Mouse (Mus musculus) layer of hippocampus, adult 18-20 months (tissue): ENCODE measurements around the gene F3. TPM values are rescaled to one million over a fixed set of nuclear protein-coding genes. Genes with fewer than 3 reads are reported as not detected.
A peak's percentile ranks its signal among the peaks of the same experiment; 100 is the strongest.
"Not testable (repeated sequence)": the region's sequence is repeated elsewhere in the genome, so short reads cannot be mapped to it uniquely, and the experiment has no call there.

ENCODE experiments used
- DNase-seq, 2 experiments: peaks; one replicate each; pipeline ENCODE4 v3.0.0; 2022; ENCODE audit warnings: low spot score in 2 of 2
- total RNA-seq, 2 experiments: library from RNA; stranded (reverse); gene quantifications; 2 replicates each; pipeline ENCODE4 v1.2.3; 2021

The F3 gene
- total RNA-seq, 2 experiments from 2014 or later = 53.9 to 71.9 TPM

DNA sequence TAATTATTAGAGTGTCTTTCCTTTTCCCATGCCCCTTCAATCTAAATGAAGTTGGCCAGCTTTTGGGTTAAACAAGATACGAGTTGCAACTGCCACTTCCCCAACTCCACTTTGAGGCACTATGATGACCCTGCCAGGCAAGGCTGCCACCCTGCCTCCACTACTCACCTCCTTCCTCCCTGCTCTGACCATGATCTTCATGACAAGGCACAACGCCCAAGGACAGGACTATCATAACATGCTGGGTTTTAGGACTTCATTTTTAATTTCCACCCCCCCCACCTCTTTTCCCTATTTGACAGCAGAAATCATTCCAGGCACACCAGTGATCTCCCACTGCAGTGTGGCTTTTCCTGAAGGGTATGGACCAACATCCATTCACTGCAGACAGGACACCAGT lies 14.6 kb downstream of the F3 start:
- DNase-seq = no peak

DNA sequence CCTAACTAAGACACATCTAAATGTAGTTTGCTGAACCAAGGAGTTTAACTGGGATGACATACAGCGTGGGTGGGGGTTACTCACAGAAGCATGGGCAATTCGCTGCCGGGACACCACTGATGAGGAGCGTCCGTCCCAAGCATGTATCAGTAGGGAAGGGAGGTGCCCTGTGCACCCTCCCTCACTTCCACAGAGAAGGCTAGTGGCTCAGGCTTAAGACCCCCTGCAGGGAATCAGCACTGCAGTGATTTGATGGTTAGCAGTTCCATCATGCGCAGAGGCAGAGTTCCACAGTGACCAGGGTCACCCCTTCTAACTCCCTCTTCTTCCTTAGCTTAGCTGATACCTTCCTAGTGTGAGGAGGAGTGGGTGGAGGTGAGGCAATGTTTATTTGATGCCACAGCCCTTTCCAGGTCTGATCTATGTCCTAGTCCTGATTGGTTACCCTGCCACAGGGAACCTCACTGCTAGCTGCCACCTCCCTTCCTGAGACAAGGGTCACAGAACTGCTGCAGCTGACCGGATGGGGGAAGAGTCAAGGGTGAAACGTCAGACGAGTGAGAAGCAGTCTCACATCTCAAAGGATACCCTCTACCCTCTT lies 15.5 kb downstream of the F3 start:
- DNase-seq = no peak

DNA sequence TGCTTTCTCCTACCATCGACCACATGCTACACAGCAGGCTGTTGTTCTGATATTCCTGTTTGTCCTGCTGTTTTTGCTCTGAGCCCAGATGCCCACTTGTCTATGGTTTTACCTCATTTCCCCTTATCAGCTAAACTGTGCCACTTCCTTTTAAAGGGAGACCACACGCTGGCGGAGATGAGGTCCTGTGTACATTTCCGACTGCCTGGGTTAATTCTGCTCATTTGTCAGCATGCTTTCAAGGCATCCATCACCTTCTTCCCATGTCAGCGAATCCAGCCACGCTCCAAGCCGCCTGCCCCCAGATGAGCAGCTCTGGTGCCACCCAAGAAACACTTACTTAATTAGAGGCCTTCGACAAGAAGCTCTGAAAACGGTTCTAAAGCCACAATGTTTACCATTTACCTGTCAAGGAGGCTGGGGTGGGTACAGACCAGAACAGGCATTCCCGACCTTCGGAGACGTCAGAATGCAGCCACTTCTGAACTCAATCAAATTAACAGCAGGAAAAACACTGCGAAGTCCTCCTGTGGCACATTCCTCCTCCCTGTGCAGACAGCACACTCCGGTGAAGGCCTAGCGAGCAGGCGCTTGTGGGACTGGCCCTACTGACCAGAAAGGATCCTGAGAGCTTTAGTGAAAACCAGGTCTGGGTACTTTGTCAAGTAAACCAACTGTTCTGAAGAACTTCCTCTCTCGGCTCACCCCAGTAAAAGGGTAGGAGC lies 16.3 kb downstream of the F3 start:
- DNase-seq = no peak

DNA sequence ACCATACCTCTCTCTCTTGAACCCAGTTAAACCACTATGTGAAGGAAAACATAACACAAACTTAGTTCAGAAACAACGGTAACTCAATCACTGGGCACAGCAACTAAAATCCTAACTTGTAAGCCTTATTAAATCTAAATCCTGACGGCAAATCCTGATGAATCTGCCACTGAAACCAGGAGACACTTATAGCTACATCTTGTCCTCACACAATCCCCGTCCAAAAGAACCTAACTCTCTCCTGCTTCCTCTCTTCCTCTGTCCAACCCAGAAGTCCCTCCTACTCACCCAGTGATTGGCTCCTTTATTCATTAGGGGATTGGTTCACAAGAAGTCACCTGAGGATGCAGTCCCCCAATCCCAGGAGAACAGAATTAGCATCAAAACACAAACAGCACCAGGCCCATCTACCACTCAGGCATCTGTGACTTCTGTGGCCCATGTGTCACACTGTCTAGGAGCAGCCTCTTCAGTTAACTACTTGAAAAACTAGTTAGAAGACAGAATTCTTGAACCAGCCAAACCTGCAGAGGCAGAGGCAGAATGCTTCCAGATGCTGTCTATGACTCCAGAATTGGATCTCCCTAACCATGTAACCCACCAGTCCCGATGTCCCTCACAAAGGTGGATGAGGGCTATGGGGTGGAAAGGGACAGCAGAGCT lies 18.0 kb downstream of the F3 start:
- DNase-seq = not testable (repeated sequence)

DNA sequence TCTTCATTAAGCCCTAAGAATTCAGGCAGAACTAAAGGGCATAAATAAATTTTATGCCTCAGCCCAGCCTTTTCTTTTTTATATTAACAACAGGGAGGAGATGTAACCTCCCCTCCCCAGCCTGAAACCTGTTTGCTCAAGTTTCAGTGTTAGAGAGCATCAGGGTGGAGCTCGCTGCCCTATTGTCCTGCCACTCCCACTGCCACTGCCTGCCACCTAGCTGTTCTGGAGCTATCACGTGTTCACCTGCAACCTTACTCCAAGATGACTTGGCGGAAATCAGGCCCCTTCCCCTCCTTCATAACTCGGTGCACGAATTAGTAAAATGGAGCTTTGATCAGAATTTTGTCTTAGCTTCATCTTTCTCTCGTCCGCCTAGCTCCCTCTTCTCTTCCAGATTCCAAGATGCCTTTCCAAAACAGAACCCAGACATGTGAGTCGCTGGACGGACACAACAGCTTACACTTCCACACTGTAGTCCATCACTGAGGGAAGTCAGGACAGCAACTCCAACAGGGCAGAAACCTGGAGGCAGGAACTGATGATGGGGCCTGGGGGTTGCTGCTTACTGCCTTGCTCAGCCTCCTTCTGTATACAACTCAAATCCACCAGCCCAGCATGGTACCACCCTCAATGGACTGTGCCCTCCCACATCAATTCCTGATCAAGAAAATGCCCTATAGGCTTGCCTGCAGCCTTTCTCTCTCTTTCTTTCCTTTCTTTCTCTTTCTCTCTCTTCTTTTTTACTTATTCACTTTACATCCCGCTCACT lies 31.2 kb downstream of the F3 start:
- not testable (repeated sequence) for DNase-seq

DNA sequence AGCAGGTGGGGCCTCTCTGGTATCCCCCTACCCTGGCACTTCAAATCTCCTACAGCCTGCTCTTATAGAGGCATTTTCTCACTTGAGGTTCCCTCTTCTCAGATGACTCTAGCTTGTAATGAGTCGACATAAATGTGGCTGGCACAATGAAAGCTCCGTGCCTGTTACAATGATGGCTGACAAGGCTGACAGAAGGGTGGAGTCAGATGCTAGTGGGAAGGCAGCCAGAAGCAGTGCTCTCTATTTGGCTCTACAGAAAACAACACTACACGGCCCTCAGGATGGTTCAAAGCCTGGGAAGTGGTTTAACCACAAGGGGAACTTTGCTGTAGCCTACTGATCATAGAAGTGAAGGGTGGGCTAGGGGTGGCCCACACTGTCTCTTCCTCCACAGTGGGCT lies 31.8 kb downstream of the F3 start:
- DNase-seq = no peak

DNA sequence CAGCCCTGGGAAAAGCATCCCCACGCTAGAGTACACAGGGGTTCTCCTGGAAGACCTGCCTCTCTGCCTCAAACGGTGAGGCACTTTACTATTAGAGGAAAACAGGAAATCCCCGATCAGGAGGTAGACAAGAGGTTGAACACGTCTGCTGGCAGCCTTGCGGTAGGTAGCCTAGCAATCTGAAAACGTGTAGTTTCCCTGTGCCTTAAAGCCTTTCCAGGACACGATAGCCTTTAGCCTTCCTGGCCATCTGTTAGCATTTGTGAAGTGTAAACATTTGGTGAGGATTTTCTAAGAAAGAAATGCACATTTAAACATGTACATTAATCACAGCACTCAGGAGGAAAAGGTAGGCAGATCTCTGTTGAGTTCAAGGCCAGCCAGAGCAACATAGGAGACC lies 35.0 kb downstream of the F3 start:
- no peak for DNase-seq

DNA sequence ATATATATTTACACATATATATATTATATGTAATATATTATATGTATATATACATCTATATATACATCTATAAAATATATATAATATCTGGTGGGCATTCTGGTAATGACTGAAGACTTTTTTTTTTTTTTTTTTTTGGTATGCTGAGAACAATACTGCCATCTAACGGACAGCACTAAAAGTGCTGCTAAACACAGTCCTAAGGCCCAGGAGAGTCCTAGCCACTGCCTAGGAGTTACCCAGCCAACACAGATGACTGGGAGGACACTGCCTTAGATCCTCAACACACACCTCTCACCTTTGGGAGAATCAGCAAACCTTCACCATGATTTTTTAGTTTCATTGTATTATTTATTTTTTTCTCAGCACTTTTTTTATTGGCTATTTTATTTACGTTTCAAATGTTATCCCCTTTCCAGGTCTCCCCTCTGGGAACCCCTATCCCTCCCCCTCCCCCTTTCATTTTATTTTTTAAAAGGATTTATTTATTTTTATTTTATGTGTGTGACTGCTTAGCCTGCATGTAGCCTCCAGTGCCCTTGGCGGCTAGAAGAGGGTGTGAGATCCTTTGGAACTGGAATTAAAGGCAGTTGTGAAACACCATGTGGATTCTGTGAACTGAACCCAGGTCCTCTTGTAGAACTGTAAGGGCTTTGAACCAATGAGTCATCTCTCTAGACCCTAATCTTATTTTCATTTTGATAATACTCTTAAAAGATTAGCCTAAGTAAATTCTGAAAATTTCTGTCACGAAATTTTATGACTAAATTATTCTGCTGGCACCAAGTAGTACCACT lies 38.9 kb downstream of the F3 start:
- DNase-seq = no peak

DNA sequence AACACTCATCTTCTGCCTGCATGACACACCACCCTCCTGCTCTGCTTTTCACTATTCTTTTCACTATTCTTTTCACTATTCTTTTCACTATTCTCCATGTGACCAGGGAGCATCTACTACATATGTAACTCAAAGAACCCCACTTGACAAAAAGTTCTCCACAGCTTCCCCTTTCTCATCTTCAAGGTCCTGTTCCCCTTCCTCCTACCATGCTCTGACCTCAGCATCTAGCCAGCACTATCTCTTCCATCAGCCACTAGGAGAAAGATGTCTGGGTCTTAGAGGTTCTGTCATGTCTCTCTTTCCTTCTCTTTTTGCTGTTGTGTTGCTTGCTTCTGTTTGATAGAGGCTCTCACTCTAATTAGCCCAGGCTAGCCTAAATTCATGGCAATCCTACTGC lies 42.7 kb downstream of the F3 start:
- DNase-seq = no peak

DNA sequence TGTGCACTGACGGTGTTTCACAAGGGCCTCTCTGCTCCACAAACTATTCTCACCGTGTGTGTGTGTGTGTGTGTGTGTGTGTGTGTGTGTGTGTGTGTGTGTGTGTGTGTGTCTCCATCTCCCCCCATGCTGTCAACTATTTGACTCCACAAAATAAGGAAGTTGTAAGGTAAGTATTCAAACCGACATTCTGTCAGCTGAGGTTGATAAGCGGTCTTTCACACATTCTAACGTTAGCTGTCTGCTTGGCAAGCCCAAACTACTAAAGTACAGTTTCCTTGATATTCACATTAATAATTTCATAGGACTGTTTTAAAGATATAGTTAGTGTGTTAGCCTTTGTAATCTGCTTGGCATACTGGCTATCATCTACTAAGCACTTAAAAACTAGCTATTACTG lies 43.5 kb downstream of the F3 start:
- DNase-seq = no peak

DNA sequence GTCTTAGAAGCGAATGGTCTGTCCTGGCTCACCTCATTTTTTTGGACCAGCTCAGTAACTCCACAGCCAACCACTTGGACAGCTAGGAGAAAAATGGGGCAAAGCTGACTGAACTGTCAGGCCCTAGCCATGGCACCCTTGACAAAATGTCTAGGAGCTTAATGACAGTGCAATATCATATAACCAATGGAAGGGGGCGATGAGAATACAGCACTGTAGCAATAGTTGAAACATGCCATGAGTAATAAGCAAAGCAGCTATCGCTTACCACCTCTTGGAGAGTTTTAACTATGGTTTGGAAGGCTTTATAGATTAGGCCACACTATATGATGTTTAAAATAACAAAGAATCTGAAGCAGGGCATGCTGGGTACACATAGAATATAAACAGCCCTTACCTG lies 45.4 kb downstream of the F3 start:
- no peak for DNase-seq

DNA sequence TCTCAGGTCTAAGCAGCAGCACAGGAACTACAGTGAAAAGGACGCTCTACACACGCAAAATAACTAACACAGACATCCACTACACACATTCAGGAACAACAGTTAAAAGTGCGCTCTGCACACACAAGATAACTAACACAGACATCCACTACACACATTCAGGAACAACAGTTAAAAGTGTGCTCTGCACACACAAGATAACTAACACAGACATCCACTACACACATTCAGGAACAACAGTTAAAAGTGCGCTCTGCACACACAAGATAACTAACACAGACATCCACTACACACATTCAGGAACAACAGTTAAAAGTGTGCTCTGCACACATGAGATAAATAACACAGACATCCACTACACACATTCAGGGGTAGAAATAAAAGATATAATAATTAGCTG lies 50.0 kb downstream of the F3 start:
- not testable (repeated sequence) for DNase-seq

DNA sequence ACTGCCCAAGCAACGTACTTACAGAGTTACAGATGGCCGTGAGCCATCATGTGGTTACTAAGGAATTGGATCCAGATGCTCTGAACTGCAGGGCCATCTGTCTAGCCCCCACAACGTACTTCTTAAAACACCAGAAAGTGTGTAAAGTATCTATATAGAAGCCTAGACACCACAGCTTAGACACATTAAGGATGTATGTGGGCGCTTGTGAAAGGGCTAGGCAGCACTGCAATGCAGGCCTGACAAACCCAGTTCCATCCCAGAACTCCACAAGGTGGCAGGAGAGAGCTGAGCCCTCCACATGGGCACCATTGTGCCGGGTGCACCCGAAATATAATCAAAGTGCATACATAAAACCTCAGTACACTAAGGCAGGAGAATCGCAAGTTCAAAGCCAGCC lies 54.6 kb downstream of the F3 start:
- peak; percentile 61 to 74 for DNase-seq

DNA sequence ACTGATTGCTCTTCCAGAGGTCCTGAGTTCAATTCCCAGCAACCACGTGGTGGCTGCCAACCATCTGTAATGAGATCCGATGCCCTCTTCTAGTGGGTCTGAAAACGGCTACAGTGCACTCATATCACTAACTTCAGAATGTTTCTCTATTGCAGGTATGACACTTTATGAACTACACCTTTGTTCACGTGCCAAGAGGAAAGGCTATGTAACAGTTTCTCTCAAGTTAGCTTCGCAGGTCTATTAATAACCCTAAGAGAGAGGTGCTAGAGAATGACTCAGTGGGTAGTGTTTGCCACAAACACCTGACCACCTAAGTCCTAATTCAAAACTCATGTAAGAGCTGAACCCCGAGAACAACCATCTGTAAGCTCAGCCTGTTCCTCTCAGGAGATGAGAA lies 59.7 kb downstream of the F3 start:
- no peak for DNase-seq

Other genes starting within 250 kb of the F3 start
- under 1 TPM in 1 of 2 experiments, not detected in 1; 0.13 TPM for gene Slc44a3, start 191.1 kb upstream of the F3 start, total RNA-seq
- gene 4930432M17Rik, start 52.8 kb upstream of the F3 start, total RNA-seq = not detected
- 10 to 100 TPM; 54.1 to 55.7 TPM for gene Abcd3, start 91.8 kb downstream of the F3 start, total RNA-seq
- gene Arhgap29, start 229.0 kb downstream of the F3 start, total RNA-seq = 10 to 100 TPM; 11.6 to 12.6 TPM